Mouse (Mus musculus) small intestine, adult 2 months (tissue): ENCODE measurements around the gene Use1.

Experiments
- CTCF ChIP-seq: fragments of 200-500 bp; IDR thresholded peaks from 2 replicates; pipeline ENCODE4 v1.5.1; 2012; ENCODE audit warnings: low read depth, mild to moderate bottlenecking, control low read depth, inconsistent platforms, low read length, moderate library complexity, mixed read lengths; ENCODE audit not compliant: insufficient replicate concordance, insufficient read length; ENCODE audit errors: extremely low read depth
- POLR2A ChIP-seq: fragments of 200-500 bp; IDR thresholded peaks from 2 replicates; pipeline ENCODE4 v1.6.1; 2012; ENCODE audit warnings: low read depth, mild to moderate bottlenecking, control low read depth, inconsistent platforms, low read length, moderate library complexity

DNA sequence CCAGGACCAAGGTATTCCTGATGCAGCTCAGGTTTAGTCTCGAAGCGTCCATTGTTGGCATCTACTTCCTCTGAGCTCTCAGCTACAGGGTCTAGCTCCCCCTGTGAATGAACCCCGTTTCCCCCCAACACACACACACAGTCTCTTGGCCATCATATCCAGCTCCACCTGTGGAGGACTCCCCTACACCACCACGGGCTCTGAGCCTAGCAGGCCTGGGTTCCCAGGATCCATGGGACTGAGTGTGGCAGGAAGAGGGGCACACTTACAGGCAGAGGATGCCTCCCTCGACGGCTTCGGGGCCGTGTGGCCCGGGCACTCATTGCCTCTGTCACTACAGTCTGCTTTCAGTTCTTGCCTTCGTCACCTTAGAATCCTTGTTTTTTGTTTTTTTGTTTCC lies 28.4 kb downstream of the Use1 start:
- TF ChIP-seq CTCF: no peak
- no peak for TF ChIP-seq POLR2A
